Mouse (Mus musculus): ENCODE results near the gene Sema7a.

Sema7a gene

GRCm38 (mm10) chr9:57938225-57939055 is 1.5 kb upstream of the Sema7a start:
- no peak for DNase-seq (ENCODE audit: low spot score in 2 of 2)

- no peak for DNase-seq (ENCODE audit: low spot score in 2 of 2)
These were observed 460 bp downstream of the Sema7a start for GRCm38 (mm10) chr9:57940349-57940794.

GRCm38 (mm10) chr9:57940861-57941638 is 1.1 kb downstream of the Sema7a start:
- DNase-seq (ENCODE audit: low spot score in 2 of 2) = no peak

- no peak for DNase-seq (ENCODE audit: low spot score in 2 of 2)
These were observed 2.1 kb downstream of the Sema7a start for GRCm38 (mm10) chr9:57942039-57942438.

- peak in 1 of 2 experiments; percentile 45 for DNase-seq (ENCODE audit: low spot score in 2 of 2)
These were observed 3.2 kb downstream of the Sema7a start for GRCm38 (mm10) chr9:57943067-57943466.

GRCm38 (mm10) chr9:57944572-57944971 is 4.7 kb downstream of the Sema7a start:
- DNase-seq (ENCODE audit: low spot score in 2 of 2) = peak; percentile 30 to 63

GRCm38 (mm10) chr9:57945771-57946616 is 6.1 kb downstream of the Sema7a start:
- no peak for DNase-seq (ENCODE audit: low spot score in 2 of 2)

GRCm38 (mm10) chr9:57947381-57948030 is 7.6 kb downstream of the Sema7a start:
- DNase-seq (ENCODE audit: low spot score in 2 of 2) = no peak

GRCm38 (mm10) chr9:57948333-57948931 is 8.5 kb downstream of the Sema7a start:
- no peak for DNase-seq (ENCODE audit: low spot score in 2 of 2)

GRCm38 (mm10) chr9:57949102-57949704 is 9.3 kb downstream of the Sema7a start:
- DNase-seq (ENCODE audit: low spot score in 2 of 2) = no peak

- no peak for DNase-seq (ENCODE audit: low spot score in 2 of 2)
These were observed 10.0 kb downstream of the Sema7a start for GRCm38 (mm10) chr9:57949879-57950278.

- DNase-seq (ENCODE audit: low spot score in 2 of 2) = no peak
These were observed 10.6 kb downstream of the Sema7a start for GRCm38 (mm10) chr9:57950519-57950918.

GRCm38 (mm10) chr9:57951993-57952392 is 12.1 kb downstream of the Sema7a start:
- no peak for DNase-seq (ENCODE audit: low spot score in 2 of 2)

- DNase-seq (ENCODE audit: low spot score in 2 of 2) = peak in 1 of 2 experiments; percentile 43
These were observed 15.2 kb downstream of the Sema7a start for GRCm38 (mm10) chr9:57954962-57955744.

GRCm38 (mm10) chr9:57955764-57956163 is 15.9 kb downstream of the Sema7a start:
- no peak for DNase-seq (ENCODE audit: low spot score in 2 of 2)

- DNase-seq (ENCODE audit: low spot score in 2 of 2) = no peak
These were observed 16.4 kb downstream of the Sema7a start for GRCm38 (mm10) chr9:57956196-57956837.

GRCm38 (mm10) chr9:57956838-57957236 is 16.9 kb downstream of the Sema7a start:
- peak in 1 of 2 experiments; percentile 64 for DNase-seq (ENCODE audit: low spot score in 2 of 2)

- no peak for DNase-seq (ENCODE audit: low spot score in 2 of 2)
These were observed 18.7 kb downstream of the Sema7a start for GRCm38 (mm10) chr9:57958615-57959014.

GRCm38 (mm10) chr9:57959399-57959798 is 19.5 kb downstream of the Sema7a start:
- DNase-seq (ENCODE audit: low spot score in 2 of 2) = no peak
